Mouse (Mus musculus) adrenal gland, adult 2 months (tissue): ENCODE data around the gene Thumpd1. TPM values are rescaled to one million over a fixed set of nuclear protein-coding genes. Genes with fewer than 3 reads are reported as not detected.
"Not testable (repeated sequence)": the region's sequence is repeated elsewhere in the genome, so short reads cannot be mapped to it uniquely, and the experiment has no call there.

Source experiments
- DNase-seq: peaks from one replicate; pipeline ENCODE4 v3.0.0; 2021
- long read RNA-seq: library from polyadenylated mRNA; stranded (forward); transcript quantifications from one replicate; pipeline ENCODE4 v2.0.0, GENCODE M21; 2021
- polyA plus RNA-seq: library from polyadenylated mRNA; depleted of rRNA; stranded (reverse); fragments of >200 nt; gene quantifications from 2 replicates; pipeline ENCODE4 v1.2.3, GENCODE M21; 2012; rRNA removed
- total RNA-seq, 2 experiments: library from RNA; stranded (reverse); gene quantifications; 2 replicates each; pipeline ENCODE4 v1.2.3; 2021

The Thumpd1 gene
- 10 to 100 TPM; 25.8 to 34.1 TPM for total RNA-seq
- polyA plus RNA-seq: 9.8 and 14.0 TPM in 2 replicates
- long read RNA-seq, transcript Thumpd1-201 (4 exons, 2,689 nt): major isoform, 30 of 33 reads
- long read RNA-seq, partial matches to known transcripts: 1 of 33 reads
- long read RNA-seq, other reads (novel, unspliced or antisense): 2 of 33 reads

- DNase-seq: peak; percentile 95
Observed at GRCm38 (mm10) chr7:119720253-119720946, at the start of gene Thumpd1. TSS of gene Thumpd1 (minus strand) at chr7:119720798.

- DNase-seq: no peak
Observed at GRCm38 (mm10) chr7:119769895-119770294, 49.3 kb upstream of the Thumpd1 start.

GRCm38 (mm10) chr7:119766996-119767395 is 46.4 kb upstream of the Thumpd1 start:
- DNase-seq: no peak

- DNase-seq: no peak
Observed at GRCm38 (mm10) chr7:119764377-119764776, 43.8 kb upstream of the Thumpd1 start.

GRCm38 (mm10) chr7:119762166-119762697 is 41.6 kb upstream of the Thumpd1 start:
- DNase-seq: no peak

- peak; percentile 65 for DNase-seq
Observed at GRCm38 (mm10) chr7:119760527-119760951, 39.9 kb upstream of the Thumpd1 start, which contains the start of gene Acsm3. TSS of gene Acsm3 (plus strand) at chr7:119760923.

- no peak for DNase-seq
Observed at GRCm38 (mm10) chr7:119753696-119754095, 33.1 kb upstream of the Thumpd1 start.

- peak; percentile 70 for DNase-seq
Observed at GRCm38 (mm10) chr7:119749942-119750341, 29.3 kb upstream of the Thumpd1 start.

- no peak for DNase-seq
Observed at GRCm38 (mm10) chr7:119748761-119749160, 28.2 kb upstream of the Thumpd1 start.

- peak; percentile 34 for DNase-seq
Observed at GRCm38 (mm10) chr7:119745869-119746268, 25.3 kb upstream of the Thumpd1 start.

GRCm38 (mm10) chr7:119744321-119744720 is 23.7 kb upstream of the Thumpd1 start:
- peak; percentile 9 for DNase-seq

- DNase-seq: not testable (repeated sequence)
Observed at GRCm38 (mm10) chr7:119739798-119740468, 19.3 kb upstream of the Thumpd1 start.

- DNase-seq: no peak
Observed at GRCm38 (mm10) chr7:119738877-119739276, 18.3 kb upstream of the Thumpd1 start.

- peak; percentile 22 for DNase-seq
Observed at GRCm38 (mm10) chr7:119731262-119731661, 10.7 kb upstream of the Thumpd1 start.

- DNase-seq: peak; percentile 49
Observed at GRCm38 (mm10) chr7:119727621-119728020, 7.0 kb upstream of the Thumpd1 start.

GRCm38 (mm10) chr7:119720947-119721310 is 331 bp upstream of the Thumpd1 start:
- no peak for DNase-seq

- no peak for DNase-seq
Observed at GRCm38 (mm10) chr7:119714111-119714510, 6.5 kb downstream of the Thumpd1 start.

- DNase-seq: peak; percentile 8
Observed at GRCm38 (mm10) chr7:119694926-119695325, 25.7 kb downstream of the Thumpd1 start.

- DNase-seq: no peak
Observed at GRCm38 (mm10) chr7:119692302-119692701, 28.3 kb downstream of the Thumpd1 start.

- no peak for DNase-seq
Observed at GRCm38 (mm10) chr7:119689726-119690125, 30.9 kb downstream of the Thumpd1 start, which contains the start of gene Acsm4. TSS of gene Acsm4 (plus strand) at chr7:119690026.

- no peak for DNase-seq
Observed at GRCm38 (mm10) chr7:119682699-119683098, 37.9 kb downstream of the Thumpd1 start.

- DNase-seq: no peak
Observed at GRCm38 (mm10) chr7:119680107-119680506, 40.5 kb downstream of the Thumpd1 start.

- DNase-seq: peak; percentile 24
Observed at GRCm38 (mm10) chr7:119673465-119673864, 47.1 kb downstream of the Thumpd1 start.
